Mouse (Mus musculus): ENCODE measurements around the gene Psmd1.

DNA sequence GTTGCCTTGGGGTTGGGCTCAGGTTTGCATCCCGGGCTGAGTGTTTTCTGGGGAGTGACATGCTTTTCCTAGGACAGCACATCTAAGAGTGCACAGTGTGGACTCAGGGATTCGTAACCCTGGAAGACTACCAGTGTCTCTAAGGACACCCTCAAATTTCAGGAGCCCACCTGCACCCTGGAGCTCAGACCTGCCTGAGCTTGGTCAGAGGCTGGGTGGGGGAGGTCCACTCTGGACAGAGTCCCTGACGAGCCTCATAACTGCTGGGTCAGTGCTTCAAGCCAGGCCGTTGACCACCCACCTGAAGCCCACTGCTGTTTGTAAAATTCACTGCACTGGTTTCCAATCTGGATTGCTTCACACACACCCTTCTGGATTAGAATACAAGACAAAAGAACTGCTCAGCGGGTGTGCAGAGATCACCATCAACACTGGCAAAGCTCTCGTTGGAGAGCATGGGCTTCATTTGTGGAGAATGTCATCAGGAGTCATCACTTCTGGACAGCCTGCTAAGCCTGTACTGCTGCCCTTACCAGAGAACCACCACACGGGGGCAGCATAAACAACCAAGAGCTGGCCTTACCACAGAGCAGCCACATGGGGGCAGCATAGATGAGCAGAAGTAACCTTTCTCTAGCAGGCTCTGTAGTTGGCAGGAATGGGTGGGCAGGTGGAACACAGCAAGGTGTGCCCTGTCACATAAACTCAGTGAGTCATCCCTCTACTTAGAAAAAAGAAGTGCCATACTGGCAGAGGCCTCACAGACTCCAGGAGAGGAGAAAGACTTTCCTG is 114.5 kb downstream of the Psmd1 start:
- TF ChIP-seq ZC3H11A (IDR thresholded peaks at IDR 0.05; ENCODE audit: borderline replicate concordance, low read depth, low read length) (peak; percentile 92), MAFK (IDR thresholded peaks at IDR 0.05; ENCODE audit: insufficient read depth, low read depth, low read length) (no peak), ZNF384 (IDR thresholded peaks at IDR 0.05; ENCODE audit: low read depth, low read length) (peak; percentile 60; the same call in 1 of the 2 replicates), HCFC1 (IDR thresholded peaks at IDR 0.05; ENCODE audit: borderline replicate concordance, insufficient read depth, low read length) (peak; percentile 69; the same call in 1 of the 2 replicates)
